Mouse (Mus musculus): ENCODE results near the gene Ambra1. TPM values are rescaled to one million over a fixed set of nuclear protein-coding genes. Genes with fewer than 3 reads are reported as not detected.
A peak's percentile ranks its signal among the peaks of the same experiment; 100 is the strongest.

Ambra1 gene
- polyA plus RNA-seq, 1 experiment from 2014 or later, result 27.0 TPM

- H3K27ac ChIP-seq (replicated peaks), result no peak overlapping the region
- no peak for ATAC-seq (ENCODE audit: low FRiP score, low read depth)
- no peaks in the 10 kb centered on the region for H3K9me3 ChIP-seq
- peaks cover 74% of the 10 kb centered on the region for H3K36me3 ChIP-seq
- no peak overlapping the region for H3K4me3 ChIP-seq
- H3K27me3 ChIP-seq, result no peaks in the 10 kb centered on the region
- WGBS, result 83% methylated on average over 3 of the region's 3 CpGs
- H3K9ac ChIP-seq (replicated peaks), result no peak overlapping the region
- H3K4me2 ChIP-seq (replicated peaks), result no peak overlapping the region
- H3K4me1 ChIP-seq, result no peaks in the 10 kb centered on the region
Measured at GRCm38 (mm10) chr2:91912616-91913015, 182.7 kb downstream of the Ambra1 start.

GRCm38 (mm10) chr2:91913328-91914110 is 183.6 kb downstream of the Ambra1 start:
- Histone ChIP-seq H3K4me3 (no peak overlapping the region), H3K9me3 (no peaks in the 10 kb centered on the region), H3K27ac (replicated peaks) (no peak overlapping the region), H3K9ac (replicated peaks) (no peak overlapping the region), H3K27me3 (no peaks in the 10 kb centered on the region), H3K36me3 (peaks cover 81% of the 10 kb centered on the region), H3K4me1 (no peaks in the 10 kb centered on the region), H3K4me2 (replicated peaks) (no peak overlapping the region)
- 92% methylated on average over 7 of the region's 7 CpGs for WGBS
- ATAC-seq (ENCODE audit: low FRiP score, low read depth), result no peak

DNA sequence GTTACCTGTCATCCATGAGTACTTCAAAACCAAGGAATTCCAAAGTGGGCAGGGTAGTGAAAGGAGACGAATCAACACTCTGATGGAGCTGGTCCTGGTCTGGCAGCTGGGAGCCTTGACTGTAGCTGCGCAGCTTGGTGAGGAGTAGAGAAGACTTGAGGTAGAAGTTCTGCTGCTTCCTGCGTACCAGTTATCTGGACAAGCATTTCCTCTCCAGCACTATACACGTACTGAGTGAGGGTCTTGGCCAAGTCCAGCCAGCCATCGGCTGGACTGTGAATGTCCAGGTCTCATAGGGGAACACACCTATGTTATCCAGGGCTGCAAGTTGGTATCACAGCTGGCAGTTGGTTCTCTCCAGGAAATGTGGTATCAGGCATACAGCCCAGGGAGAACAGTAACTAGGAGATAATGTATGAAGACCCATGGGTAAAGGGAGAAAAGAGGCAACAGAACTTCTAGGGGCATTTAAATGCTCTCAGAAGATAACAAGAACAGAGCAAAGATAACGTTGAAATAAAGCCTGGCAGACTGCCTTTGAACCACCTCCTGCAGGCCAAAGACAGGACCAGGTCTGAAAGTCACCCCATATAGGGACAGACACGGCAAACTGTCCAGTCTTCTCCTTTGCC is 186.5 kb downstream of the Ambra1 start:
- Histone ChIP-seq H3K27ac (replicated peaks) (no peak overlapping the region), H3K36me3 (peaks cover 63% of the 10 kb centered on the region), H3K27me3 (peaks cover 21% of the 10 kb centered on the region), H3K4me2 (replicated peaks) (no peak overlapping the region), H3K9me3 (no peaks in the 10 kb centered on the region), H3K4me3 (no peak overlapping the region), H3K9ac (replicated peaks) (no peak overlapping the region), H3K4me1 (peaks cover 6% of the 10 kb centered on the region; the same call in 1 of the 2 replicates)
- WGBS, result 92% methylated on average over 7 of the region's 7 CpGs
- no peak for ATAC-seq (ENCODE audit: low FRiP score, low read depth)

DNA sequence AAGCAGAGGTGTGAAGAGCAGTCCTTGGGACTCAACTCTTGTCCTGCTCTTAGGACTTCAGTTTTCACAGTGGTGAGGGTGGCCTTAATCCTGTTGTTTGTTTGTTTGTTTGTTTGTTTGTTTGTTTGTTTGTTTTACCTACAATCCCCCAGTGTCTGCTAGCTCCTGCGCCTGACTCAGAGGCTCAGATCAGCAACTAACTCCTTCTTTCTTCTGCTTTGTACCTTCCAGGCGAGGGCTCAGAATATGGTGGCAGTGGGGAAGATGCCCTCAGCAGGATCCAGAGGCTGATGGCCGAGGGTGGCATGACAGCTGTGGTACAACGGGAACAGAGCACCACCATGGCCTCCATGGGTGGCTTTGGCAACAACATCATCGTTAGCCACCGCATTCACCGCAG is 187.2 kb downstream of the Ambra1 start:
- WGBS, result 95% methylated on average over 7 of the region's 7 CpGs
- H3K4me1 ChIP-seq, result peaks cover 10% of the 10 kb centered on the region; the same call in 1 of the 2 replicates
- ATAC-seq (ENCODE audit: low FRiP score, low read depth), result no peak
- H3K27ac ChIP-seq (replicated peaks), result no peak overlapping the region
- no peaks in the 10 kb centered on the region for H3K9me3 ChIP-seq
- no peak overlapping the region for H3K4me3 ChIP-seq
- H3K36me3 ChIP-seq, result peaks cover 57% of the 10 kb centered on the region
- H3K27me3 ChIP-seq, result peaks cover 28% of the 10 kb centered on the region
- H3K9ac ChIP-seq (replicated peaks), result no peak overlapping the region
- H3K4me2 ChIP-seq (replicated peaks), result no peak overlapping the region

DNA sequence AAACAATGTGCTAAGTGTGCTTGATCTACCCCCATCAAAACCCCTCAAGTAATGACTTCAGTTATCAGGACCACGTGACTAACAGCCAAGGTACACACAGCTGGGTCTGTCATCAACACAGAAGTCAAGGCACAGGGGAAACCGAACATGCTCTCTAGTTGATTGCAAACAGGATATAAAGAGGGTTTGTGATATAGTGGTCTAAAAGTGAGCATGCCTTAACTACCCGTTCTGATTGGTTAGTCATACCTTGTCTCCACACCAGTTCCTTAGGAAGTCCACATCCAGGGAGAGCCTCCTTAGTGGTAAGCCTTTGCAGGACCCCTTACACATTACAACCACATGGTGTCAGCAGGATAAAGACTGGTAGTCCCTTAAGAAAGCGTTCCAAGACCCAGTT is 190.2 kb downstream of the Ambra1 start:
- H3K4me3 ChIP-seq, result no peak overlapping the region
- H3K9me3 ChIP-seq, result no peaks in the 10 kb centered on the region
- peaks cover 58% of the 10 kb centered on the region for H3K27me3 ChIP-seq
- H3K4me1 ChIP-seq, result peaks cover 25% of the 10 kb centered on the region
- 71% methylated on average over 4 of the region's 4 CpGs for whole genome bisulfite sequencing
- no peak overlapping the region for H3K27ac ChIP-seq (replicated peaks)
- no peak overlapping the region for H3K9ac ChIP-seq (replicated peaks)
- ATAC-seq (ENCODE audit: low FRiP score, low read depth), result no peak
- no peak overlapping the region for H3K4me2 ChIP-seq (replicated peaks)
- H3K36me3 ChIP-seq, result peaks cover 35% of the 10 kb centered on the region

- H3K4me2 ChIP-seq (replicated peaks), result peak overlapping the region; percentile 82
- peaks cover 25% of the 10 kb centered on the region for H3K4me1 ChIP-seq
- H3K4me3 ChIP-seq, result peak overlapping the region; percentile 57
- 4% methylated on average over 31 of the region's 31 CpGs for WGBS
- H3K9me3 ChIP-seq, result no peaks in the 10 kb centered on the region
- peaks cover 27% of the 10 kb centered on the region for H3K36me3 ChIP-seq
- no peak overlapping the region for H3K27ac ChIP-seq (replicated peaks)
- H3K9ac ChIP-seq (replicated peaks), result no peak overlapping the region; the same call in 1 of the 2 replicates
- peaks cover 67% of the 10 kb centered on the region for H3K27me3 ChIP-seq
- ATAC-seq (ENCODE audit: low FRiP score, low read depth), result 0 out of 2 replicates have a peak, but pooled peaks have one; percentile 1
Measured at GRCm38 (mm10) chr2:91921181-91921789, 191.4 kb downstream of the Ambra1 start.

DNA sequence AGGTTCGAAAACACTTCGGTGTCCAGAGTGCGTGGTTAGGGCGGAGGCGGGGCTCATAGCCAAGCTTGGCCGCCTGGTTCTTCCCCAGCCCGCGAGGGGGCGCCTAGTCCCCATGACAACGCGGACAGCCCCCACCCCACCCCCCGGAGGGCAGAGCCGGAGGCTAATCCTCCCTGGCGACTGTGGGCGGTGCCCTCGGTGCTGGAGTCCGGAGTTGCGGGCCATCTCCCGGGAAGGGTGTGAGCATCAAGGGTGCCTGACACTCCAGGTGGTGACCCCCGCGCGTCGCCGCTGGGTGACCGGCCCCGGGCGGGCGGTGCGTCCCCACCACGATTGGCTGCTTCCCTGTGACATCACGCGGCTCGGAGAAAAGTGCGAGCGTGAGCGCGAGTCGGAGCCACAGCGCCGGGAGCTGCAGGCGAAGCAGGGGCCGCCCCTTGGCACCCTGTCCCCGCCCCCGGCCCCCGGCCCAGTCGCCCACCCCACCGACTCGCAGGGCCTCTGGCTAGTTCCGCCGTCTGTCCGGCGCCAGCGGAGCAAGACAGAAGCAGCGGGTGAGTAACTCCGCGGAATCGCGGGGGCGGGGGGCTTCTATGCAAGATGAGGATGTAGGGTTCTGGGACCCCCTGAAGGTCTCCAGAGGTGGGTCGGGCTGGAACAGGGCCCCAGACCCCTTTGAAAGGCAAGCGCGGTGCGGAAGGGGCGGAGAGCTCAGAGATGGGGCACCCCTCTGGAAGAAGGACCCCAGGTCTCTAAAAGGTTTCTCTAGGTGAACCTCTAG is 192.0 kb downstream of the Ambra1 start:
- Histone ChIP-seq H3K4me1 (peaks cover 25% of the 10 kb centered on the region), H3K4me3 (peak overlapping the region; percentile 57), H3K4me2 (replicated peaks) (peak overlapping the region; percentile 82), H3K27me3 (peaks cover 71% of the 10 kb centered on the region), H3K9ac (replicated peaks) (peak overlapping the region; percentile 52), H3K9me3 (no peaks in the 10 kb centered on the region), H3K27ac (replicated peaks) (no peak overlapping the region), H3K36me3 (peaks cover 20% of the 10 kb centered on the region)
- WGBS, result under 1% methylated on average over 64 of the region's 64 CpGs
- ATAC-seq (ENCODE audit: low FRiP score, low read depth), result peak; percentile 80

DNA sequence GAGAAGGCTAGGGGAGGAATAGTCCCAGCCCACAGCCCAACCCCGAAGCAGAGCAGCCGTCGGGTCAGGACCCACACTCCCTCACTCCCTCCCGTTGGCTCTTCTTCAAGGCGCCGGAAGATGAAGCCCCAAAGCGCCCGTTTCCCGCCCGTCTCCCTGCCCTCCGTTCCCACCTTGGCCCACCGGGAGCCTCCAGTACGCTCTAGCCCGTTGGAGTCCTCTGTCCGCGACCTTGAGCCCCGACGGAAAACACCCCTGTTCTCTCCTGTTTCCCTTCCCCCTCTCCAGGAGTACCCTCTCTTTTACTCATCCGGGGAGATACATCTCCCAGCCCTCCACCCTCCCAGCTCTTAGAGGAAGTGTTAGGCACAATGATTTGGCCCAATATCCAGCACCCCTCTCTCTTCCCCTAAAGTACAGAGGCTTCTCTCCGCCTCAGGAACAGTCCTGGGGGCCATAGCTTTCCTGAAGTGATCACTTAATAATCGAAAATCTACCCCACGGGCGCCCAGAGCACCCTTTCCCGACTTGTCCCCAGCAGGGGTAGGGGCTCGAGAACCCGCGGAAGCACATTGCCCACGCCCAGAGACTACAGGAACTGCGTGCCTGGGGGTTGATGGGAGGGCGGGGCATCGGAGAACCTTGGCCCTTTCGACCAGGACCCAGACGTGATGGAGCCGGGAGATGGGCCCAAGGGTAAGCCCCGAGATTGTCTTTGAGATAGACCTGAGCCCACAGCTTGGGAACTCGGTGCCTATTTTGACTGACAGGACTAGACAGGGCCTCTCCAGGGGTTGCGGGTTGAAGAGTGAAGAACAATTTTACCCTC is 192.9 kb downstream of the Ambra1 start:
- H3K4me1 ChIP-seq, result peaks cover 25% of the 10 kb centered on the region
- peaks cover 12% of the 10 kb centered on the region for H3K36me3 ChIP-seq
- H3K4me2 ChIP-seq (replicated peaks), result peak overlapping the region; percentile 82
- H3K9ac ChIP-seq (replicated peaks), result no peak overlapping the region
- peak; percentile 5; the same call in 1 of the 2 replicates for ATAC-seq (ENCODE audit: low FRiP score, low read depth)
- H3K9me3 ChIP-seq, result no peaks in the 10 kb centered on the region
- 3% methylated on average over 37 of the region's 37 CpGs for WGBS
- peaks cover 72% of the 10 kb centered on the region for H3K27me3 ChIP-seq
- H3K27ac ChIP-seq (replicated peaks), result no peak overlapping the region
- peak overlapping the region; percentile 57 for H3K4me3 ChIP-seq

DNA sequence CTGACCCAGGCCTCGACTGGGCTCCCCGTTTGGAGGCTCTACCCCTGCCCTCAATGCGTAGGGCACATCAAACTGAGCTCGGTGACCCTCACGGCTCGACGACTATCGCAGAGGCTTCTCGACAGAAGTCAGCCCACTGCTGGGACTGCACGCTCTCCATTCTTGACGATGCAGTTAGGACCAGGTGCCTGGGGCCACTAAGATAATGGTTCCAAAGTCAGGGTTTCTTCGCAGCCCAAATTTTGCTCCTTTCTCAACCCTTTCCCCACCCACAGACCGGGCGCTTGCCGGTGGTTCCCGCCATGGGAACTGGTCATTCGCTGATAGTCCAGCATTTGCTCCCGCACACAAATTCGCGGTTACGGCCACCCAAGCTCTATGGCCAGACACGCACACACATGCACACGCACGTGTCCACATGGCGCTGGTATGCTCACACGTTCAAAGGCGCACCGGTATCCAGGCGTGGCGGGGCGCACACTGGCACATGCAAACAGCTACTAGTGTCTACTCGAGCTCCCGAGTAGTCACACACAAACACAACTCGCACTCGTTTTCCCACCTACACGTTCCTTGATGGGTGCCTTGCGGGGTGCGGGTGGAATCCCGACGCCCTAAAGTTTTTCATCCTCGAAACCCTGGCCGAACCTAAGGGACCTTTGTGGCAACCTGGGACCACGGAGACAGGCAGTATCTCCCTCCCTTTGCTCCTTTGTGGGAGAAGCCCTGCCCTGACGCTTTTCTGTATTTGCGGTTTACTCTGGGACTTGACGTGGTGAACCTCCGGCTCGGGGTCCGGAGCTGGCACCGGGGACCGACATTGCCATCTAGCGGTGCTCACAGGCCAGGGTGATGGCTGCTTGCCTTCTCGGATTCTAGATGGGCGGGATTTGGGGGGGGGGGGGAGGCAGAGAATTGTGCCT is 193.7 kb downstream of the Ambra1 start:
- Histone ChIP-seq H3K4me1 (peaks cover 29% of the 10 kb centered on the region), H3K4me3 (peak overlapping the region; percentile 57), H3K4me2 (replicated peaks) (peak overlapping the region; percentile 82), H3K27me3 (peaks cover 76% of the 10 kb centered on the region), H3K27ac (replicated peaks) (no peak overlapping the region), H3K9ac (replicated peaks) (no peak overlapping the region), H3K9me3 (no peaks in the 10 kb centered on the region), H3K36me3 (peaks cover 4% of the 10 kb centered on the region; the same call in 1 of the 2 replicates)
- no peak for ATAC-seq (ENCODE audit: low FRiP score, low read depth)
- WGBS, result 4% methylated on average over 54 of the region's 54 CpGs

DNA sequence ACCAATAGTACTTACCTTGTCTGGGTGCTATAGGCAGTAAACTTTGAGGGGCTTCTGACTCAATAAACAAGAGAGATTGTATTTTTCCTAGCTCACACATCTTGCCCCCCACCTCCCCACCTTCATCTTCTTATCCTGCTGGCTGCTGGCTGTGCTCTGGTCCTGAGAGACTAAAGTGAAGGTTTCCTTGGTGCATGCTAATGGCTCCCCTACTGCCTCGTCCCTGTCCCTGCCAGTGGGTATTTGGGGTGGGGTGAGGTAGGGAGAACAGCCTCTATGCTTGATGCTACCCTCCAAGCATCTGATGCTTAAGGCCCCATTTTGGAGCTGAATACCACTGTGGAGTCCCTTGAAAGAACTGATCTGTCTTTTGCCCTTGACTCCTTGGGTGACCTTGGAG is 194.8 kb downstream of the Ambra1 start:
- Histone ChIP-seq H3K4me3 (no peak overlapping the region), H3K36me3 (no peaks in the 10 kb centered on the region), H3K27ac (replicated peaks) (no peak overlapping the region), H3K9me3 (no peaks in the 10 kb centered on the region), H3K4me1 (peaks cover 35% of the 10 kb centered on the region), H3K4me2 (replicated peaks) (no peak overlapping the region), H3K9ac (replicated peaks) (no peak overlapping the region), H3K27me3 (peaks cover 72% of the 10 kb centered on the region)
- no peak for ATAC-seq (ENCODE audit: low FRiP score, low read depth)
- WGBS, result 67% methylated on average over 1 of the region's 1 CpGs

All from midbrain, embryonic 12.5 days (tissue).